Mouse (Mus musculus) megakaryocyte, embryonic 14.5 days (primary cell): ENCODE results near the gene Itih5.

Experiments used
- FLI1 ChIP-seq: IDR thresholded peaks from 2 replicates; pipeline ENCODE4 v1.6.1; 2012; ENCODE audit warnings: low read length, inconsistent platforms, mixed read lengths
- GATA1 ChIP-seq: IDR thresholded peaks from 3 replicates; pipeline ENCODE4 v1.6.1; 2012; ENCODE audit warnings: mixed read lengths, low read length, inconsistent platforms, borderline replicate concordance

DNA sequence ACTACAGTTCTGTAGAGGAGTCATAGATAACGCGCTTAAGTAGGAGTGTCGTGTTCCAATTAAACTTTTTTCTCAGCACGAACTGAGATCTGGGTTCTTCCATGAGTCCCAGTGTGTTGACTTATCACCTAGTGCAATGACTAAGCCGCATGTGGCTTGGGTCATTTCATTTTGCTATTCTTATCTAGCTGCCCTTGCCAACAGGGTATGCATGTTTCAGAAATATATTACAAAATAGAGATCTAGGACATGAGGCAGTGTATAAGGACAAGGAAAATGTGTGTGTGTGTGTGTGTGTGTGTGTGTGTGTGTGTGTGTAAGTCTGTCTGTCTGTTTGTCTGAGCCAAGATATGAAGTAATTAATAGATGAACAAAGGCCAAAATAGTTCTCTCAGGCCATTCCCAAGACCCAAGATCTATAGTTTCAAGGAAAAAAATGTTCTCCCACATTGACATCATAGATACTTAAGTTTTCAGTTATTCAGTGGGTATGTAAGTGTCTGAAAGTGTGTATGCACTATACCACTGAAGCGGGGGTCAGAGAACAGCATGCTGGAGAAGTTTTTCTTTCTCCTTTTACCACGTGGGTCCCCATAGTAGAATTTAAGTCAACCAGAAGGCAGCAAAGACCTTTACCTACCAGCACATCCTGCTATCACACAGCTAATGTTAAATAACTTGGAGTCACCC lies 62.6 kb downstream of the Itih5 start:
- no peak for TF ChIP-seq GATA1
- TF ChIP-seq FLI1 = no peak
